Mouse (Mus musculus): Measurements from ENCODE around the gene Hpgd.

The Hpgd gene

GRCm38 (mm10) chr8:56327709-56328108, 33.3 kb downstream of the Hpgd start:
- DNase-seq = no peak

DNA sequence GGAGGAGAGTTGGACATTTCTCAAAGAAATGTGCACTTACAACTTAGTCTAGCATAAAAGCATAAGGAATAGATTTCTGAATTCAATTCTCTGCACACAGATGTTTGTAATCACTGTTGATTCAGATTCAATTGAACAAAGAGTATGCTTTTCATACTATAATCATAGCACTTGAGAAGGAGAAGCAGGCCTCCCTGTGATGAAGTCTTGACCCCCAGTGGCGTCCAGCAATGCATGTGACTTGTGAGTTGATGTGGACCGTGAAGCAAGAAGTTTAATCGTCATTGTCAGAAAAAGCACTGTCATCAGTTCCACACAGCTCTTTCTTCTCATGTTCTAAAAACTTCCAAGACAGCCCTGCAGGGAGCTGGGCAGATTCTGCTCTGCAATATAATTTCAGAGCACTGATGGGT, 33.8 kb downstream of the Hpgd start:
- no peak for DNase-seq

- DNase-seq = no peak
Measured at GRCm38 (mm10) chr8:56335390-56336000, 41.1 kb downstream of the Hpgd start.

GRCm38 (mm10) chr8:56336771-56337170, 42.4 kb downstream of the Hpgd start:
- no peak for DNase-seq

- DNase-seq = no peak
Measured at GRCm38 (mm10) chr8:56343505-56343904, 49.1 kb downstream of the Hpgd start.

GRCm38 (mm10) chr8:56343940-56344339, 49.6 kb downstream of the Hpgd start:
- DNase-seq = no peak

DNA sequence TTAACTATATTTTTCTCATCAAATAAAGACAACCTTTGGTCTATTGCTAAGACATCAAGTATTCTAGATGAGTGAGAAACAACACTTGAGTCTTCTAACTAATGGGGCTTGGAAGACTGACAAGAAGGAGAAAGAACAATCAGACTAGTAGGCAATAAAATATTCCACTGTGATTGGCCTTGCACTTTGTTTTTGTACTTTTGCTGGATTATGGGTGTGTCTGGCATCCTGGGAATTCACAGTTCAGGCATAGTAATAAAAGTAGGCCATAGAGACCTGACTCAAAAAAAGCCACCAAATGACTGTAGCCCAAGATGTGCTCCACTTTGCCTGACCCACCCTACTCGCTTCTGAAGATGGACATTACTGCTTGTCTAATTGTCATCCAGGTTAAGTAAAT, 50.0 kb downstream of the Hpgd start:
- no peak for DNase-seq

DNA sequence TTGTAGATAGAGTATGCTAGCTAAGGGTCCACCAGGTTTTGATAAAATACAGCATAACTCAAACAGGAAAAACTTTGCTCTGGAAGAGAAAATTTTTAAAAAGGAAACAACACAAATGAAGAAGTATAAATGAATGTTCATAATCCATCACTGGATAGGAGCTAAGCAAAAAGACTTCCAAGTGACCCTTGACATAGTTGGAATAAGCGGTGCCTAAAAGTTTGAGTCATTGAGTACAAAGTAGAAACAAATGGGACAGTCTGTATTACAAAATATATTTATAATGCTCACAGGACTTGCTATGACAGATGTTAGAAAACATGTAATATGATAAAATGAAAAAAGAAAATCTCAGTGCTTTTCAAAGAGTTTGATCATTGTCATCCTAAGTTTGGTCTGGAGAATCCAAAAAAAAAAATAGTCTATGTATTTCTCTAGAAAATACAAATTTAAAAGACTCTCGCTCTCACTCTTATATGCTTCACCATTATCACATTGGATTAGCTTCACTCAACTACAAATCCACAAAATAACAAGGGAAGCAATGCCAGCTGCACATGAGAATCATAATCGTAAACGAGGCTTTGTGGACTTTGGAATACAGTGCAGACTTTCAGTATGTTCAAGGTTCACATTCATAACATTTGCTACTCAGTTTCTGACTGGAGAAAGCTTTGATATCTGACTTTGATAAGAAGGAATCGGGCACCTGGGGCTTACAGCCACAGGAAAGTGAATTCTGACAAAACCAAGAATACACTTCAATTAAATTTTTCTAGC, 51.4 kb downstream of the Hpgd start:
- no peak for DNase-seq

DNA sequence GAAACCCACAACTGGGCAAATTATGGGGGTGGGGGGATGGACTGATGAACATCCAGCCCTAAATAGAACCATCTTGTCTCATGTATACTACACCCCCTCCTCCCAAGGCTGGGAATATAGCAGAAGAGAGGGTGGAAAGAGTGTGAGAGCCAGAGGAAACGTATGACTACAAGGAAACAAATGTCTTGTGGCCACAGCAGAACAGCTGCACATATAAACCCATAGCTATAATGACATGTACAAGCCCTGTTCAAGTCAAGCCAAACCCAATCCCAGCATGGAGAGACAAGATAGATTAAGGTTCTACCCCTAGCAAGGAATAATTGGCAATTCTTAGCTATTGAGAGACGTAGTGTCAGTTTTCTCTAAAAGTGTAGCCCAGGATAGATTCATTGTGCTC, 68.8 kb downstream of the Hpgd start:
- no peak for DNase-seq
